Mouse (Mus musculus) heart, adult 2 months (tissue): ENCODE data around the gene Scamp1.

Source experiments
- CTCF ChIP-seq: fragments of 200-600 bp; IDR thresholded peaks from 2 replicates; pipeline ENCODE4 v1.8.1; 2022; ENCODE audit warnings: antibody characterized with exemption, mild to moderate bottlenecking, moderate library complexity
- POLR2A ChIP-seq: fragments of 200-500 bp; IDR thresholded peaks from 2 replicates; pipeline ENCODE4 v1.6.1; 2011; ENCODE audit warnings: mild to moderate bottlenecking, low read depth, low read length, control low read depth; ENCODE audit not compliant: insufficient read depth

DNA sequence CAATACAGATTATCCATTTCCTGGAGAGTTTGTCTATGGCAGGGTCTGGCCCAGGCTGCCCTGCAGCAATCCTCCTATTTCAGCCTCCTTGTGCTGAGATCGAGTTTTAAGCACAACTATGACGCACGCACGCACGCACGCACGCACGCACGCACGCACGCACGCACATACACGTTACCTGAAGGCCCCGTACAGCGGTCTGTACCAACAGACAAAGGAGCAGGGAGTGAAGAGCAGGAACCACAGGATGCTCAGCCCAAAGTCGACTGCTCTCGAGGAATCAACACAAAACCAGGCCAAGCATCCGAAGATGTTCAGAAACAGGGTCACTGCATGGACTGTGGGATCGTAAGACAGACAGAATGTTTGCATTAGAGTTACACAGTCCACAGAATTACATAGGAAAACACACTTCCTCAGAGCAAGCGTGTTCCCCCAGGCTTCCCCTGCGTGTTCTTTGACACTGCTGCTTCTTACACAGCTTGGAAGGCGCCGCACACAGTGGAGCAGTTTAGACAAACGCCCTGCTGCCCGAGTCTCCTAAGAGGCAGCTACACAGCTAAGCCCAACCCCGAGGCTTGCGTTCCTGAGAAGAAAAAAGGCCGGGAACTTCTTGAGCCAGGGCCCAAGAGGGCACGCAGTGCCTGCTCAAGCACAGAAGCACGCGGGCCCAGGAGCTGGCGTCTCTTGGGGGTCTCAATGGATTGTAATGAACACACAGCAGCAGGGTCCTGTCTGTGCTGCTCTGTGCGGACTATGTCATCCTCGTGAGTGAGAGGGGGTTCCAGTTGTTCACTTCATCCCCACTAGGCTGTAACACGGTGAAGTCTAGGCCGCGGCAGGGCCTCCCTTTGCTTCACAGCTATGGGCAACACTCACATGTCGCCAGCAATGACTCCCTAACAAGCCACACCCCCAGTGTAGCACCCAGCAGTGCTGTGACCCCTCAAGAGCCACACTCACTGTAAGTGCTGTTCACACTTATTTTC lies 60.6 kb downstream of the Scamp1 start:
- TF ChIP-seq CTCF (no peak), POLR2A (no peak)
